In the genomic region with DNA sequence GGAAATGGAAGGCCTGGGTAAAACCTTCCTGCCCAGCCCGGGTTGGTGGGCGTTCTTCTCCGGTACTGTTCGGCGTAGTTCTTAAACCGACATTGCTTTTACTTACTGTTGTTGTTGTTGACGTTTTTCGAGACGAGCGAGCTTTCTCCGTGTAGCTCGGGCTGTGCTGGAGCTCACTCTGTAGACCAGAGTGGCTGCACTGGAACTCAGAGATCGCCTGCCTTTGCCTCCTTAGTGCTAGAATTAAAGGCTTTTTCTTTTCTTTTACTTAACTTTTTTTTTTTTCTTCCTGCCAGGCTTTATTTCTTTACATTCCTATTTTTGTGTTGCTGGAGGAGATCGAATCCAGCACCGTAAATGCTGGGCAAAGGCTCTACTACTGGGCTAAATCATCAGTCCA, we compare ENCODE assay signal across 8 mouse cellular contexts. TPM values are rescaled to one million over a fixed set of nuclear protein-coding genes. Genes with fewer than 3 reads are reported as not detected.
DNase-seq lines count a peak whose midpoint lies in the region; ATAC-seq and TF ChIP-seq lines count a peak whose summit lies in the region.

No protein-coding gene starts in this region.

- intact Hi-C loops in heart, postnatal 10 days (cut with DNase I) = no loop called here

- no peak for DNase-seq in heart, embryonic 10.5 days (ENCODE audit: low spot score)
- no peak for DNase-seq in heart, postnatal 10 days
- DNase-seq in CH12.LX (ENCODE audit: extremely low read depth) = no peak
- no peak for DNase-seq in cerebellum, adult 8-10 months
- no peak for DNase-seq in retina, postnatal 1 day

- H3K9ac ChIP-seq in CH12.LX (ENCODE audit: insufficient read depth, low read depth) = peak overlapping the region; percentile 84
- peak overlapping the region; percentile 88 for H3K9ac ChIP-seq in forebrain, embryonic 15.5 days (replicated peaks)
- peak overlapping the region; percentile 90 for H3K9ac ChIP-seq in liver, embryonic 15.5 days

- H3K27me3 ChIP-seq in heart, embryonic 10.5 days (ENCODE audit: insufficient read depth, poor library complexity, severe bottlenecking) = no peaks in the 10 kb centered on the region
- H3K27me3 ChIP-seq in CH12.LX (replicated peaks) = no peaks in the 10 kb centered on the region
- H3K27me3 ChIP-seq in forebrain, embryonic 15.5 days = no peaks in the 10 kb centered on the region
- H3K27me3 ChIP-seq in liver, embryonic 15.5 days = no peaks in the 10 kb centered on the region

- no peak for TF ChIP-seq RAD21 in CH12.LX (IDR thresholded peaks at IDR 0.05; ENCODE audit: low read depth, low read length)

- TF ChIP-seq POLR2A in CH12.LX (IDR thresholded peaks at IDR 0.05; ENCODE audit: low read depth, low read length) = no peak

- no peak for TF ChIP-seq CTCF in CH12.LX (conservative IDR thresholded peaks at IDR 0.05 in 1 of 2, IDR thresholded peaks at IDR 0.05 in 1 of 2; ENCODE audit: low read depth in 2 of 2, low read length in 2 of 2)

- H3K27ac ChIP-seq in heart, embryonic 10.5 days = peak overlapping the region; percentile 98
- H3K27ac ChIP-seq in CH12.LX (ENCODE audit: insufficient read depth, low read depth) = peak overlapping the region; percentile 85
- H3K27ac ChIP-seq in forebrain, embryonic 15.5 days (replicated peaks) = peak overlapping the region; percentile 98
- peak overlapping the region; percentile 99 for H3K27ac ChIP-seq in liver, embryonic 15.5 days (replicated peaks)

- peaks cover 48% of the 10 kb centered on the region for H3K79me2 ChIP-seq in CH12.LX (replicated peaks; ENCODE audit: control insufficient read depth, extremely low read depth, insufficient read depth, poor library complexity, severe bottlenecking)

- dilution Hi-C loops in CH12.LX (cut with MboI; ENCODE audit: extremely low pct_ligation_motif_present, extremely low pct_unique_long_range_greater_than_20kb, low sequenced_read_pairs) = no loop called here

- WGBS in heart, embryonic 10.5 days = 5% methylated on average over 15 of the region's 15 CpGs
- WGBS in forebrain, embryonic 15.5 days = 6% methylated on average over 15 of the region's 15 CpGs
- 2% methylated on average over 15 of the region's 15 CpGs for WGBS in liver, embryonic 15.5 days (ENCODE audit: insufficient replicate concordance)

- in situ Hi-C loops in CH12.LX (cut with MboI; ENCODE audit: low pct_ligation_motif_present, low pct_unique_long_range_greater_than_20kb, low sequenced_read_pairs) = no loop called here

- peak overlapping the region; percentile 88 for H3K4me3 ChIP-seq in heart, embryonic 10.5 days
- peak overlapping the region; percentile 81 to 99 (median 89) for H3K4me3 ChIP-seq in CH12.LX (replicated peaks in 1 of 3; ENCODE audit: low read depth in 2 of 3, low read length in 2 of 3, poor library complexity in 1 of 3)
- peak overlapping the region; percentile 97 for H3K4me3 ChIP-seq in forebrain, embryonic 15.5 days
- peak overlapping the region; percentile 98 for H3K4me3 ChIP-seq in liver, embryonic 15.5 days (replicated peaks)

- 0 out of 2 replicates have a peak, but pooled peaks have one; percentile 0 for ATAC-seq in forebrain, embryonic 15.5 days (replicated peaks)
- no peak for ATAC-seq in liver, embryonic 15.5 days (ENCODE audit: insufficient read depth)
- ATAC-seq in granulocyte monocyte progenitor cell, adult 5-6 weeks (replicated peaks; ENCODE audit: poor library complexity, severe bottlenecking) = no peak

- peak overlapping the region; percentile 69 for H3K4me2 ChIP-seq in CH12.LX (ENCODE audit: insufficient read depth, low read depth, poor library complexity, severe bottlenecking)
- H3K4me2 ChIP-seq in forebrain, embryonic 15.5 days (replicated peaks) = peak overlapping the region; percentile 71
- peak overlapping the region; percentile 75 for H3K4me2 ChIP-seq in liver, embryonic 15.5 days

- peaks cover 36% of the 10 kb centered on the region for H3K36me3 ChIP-seq in heart, embryonic 10.5 days
- H3K36me3 ChIP-seq in CH12.LX (replicated peaks in 1 of 2; ENCODE audit: control insufficient read depth in 1 of 2, insufficient read depth in 1 of 2, low read length in 1 of 2) = peaks cover 24 to 50% of the 10 kb centered on the region in 2 experiments
- H3K36me3 ChIP-seq in forebrain, embryonic 15.5 days = peaks cover 23% of the 10 kb centered on the region
- H3K36me3 ChIP-seq in liver, embryonic 15.5 days (replicated peaks) = peaks cover 28% of the 10 kb centered on the region

- peaks cover 23% of the 10 kb centered on the region for H3K4me1 ChIP-seq in heart, embryonic 10.5 days
- H3K4me1 ChIP-seq in CH12.LX (ENCODE audit: control insufficient read depth in 1 of 2, insufficient read depth in 2 of 2) = peaks cover 11 to 41% of the 10 kb centered on the region in 2 experiments
- peaks cover 30% of the 10 kb centered on the region for H3K4me1 ChIP-seq in forebrain, embryonic 15.5 days
- peaks cover 60% of the 10 kb centered on the region for H3K4me1 ChIP-seq in liver, embryonic 15.5 days (replicated peaks)

- TF ChIP-seq EP300 in CH12.LX (IDR thresholded peaks at IDR 0.05; ENCODE audit: low read length) = no peak

- H3K9me3 ChIP-seq in heart, embryonic 10.5 days = no peaks in the 10 kb centered on the region
- H3K9me3 ChIP-seq in CH12.LX (replicated peaks; ENCODE audit: low read length) = peaks cover 4% of the 10 kb centered on the region
- no peaks in the 10 kb centered on the region for H3K9me3 ChIP-seq in forebrain, embryonic 15.5 days
- no peaks in the 10 kb centered on the region for H3K9me3 ChIP-seq in liver, embryonic 15.5 days (replicated peaks)

TF ChIP-seq in CH12.LX, 34 proteins besides CTCF, POLR2A, EP300 and RAD21:
- no peak for TF ChIP-seq NELFE (IDR thresholded peaks at IDR 0.05; ENCODE audit: low read depth, low read length)
- no peak for TF ChIP-seq PAX5 (IDR thresholded peaks at IDR 0.05; ENCODE audit: low read length)
- TF ChIP-seq MAX (IDR thresholded peaks at IDR 0.05; ENCODE audit: low read length) = no peak

RNA-seq across cellular contexts. Expression of a gene that starts 0.9 kb away (rescaled TPM):
- 139 and 148 TPM in 2 replicates for polyA plus RNA-seq in heart, embryonic 10.5 days (2016; fragmentation: Nextera tagmentation; extraction: Ambion mirVana)
- total RNA-seq in heart, postnatal 10 days (2021) = 100 to 1,000 TPM; 105 to 108 TPM
- 193 and 211 TPM in 2 replicates for total RNA-seq in CH12.LX (2012; rRNA removed)
- total RNA-seq in CH12.LX (2014; rRNA removed) = 210 and 227 TPM in 2 replicates
- polyA plus RNA-seq in CH12.LX (2012; ENCODE audit: insufficient read length, low read depth) = 167 and 193 TPM in 2 replicates
- polyA plus RNA-seq in forebrain, embryonic 15.5 days (2015; fragmentation: Nextera tagmentation; extraction: Ambion mirVana) = 114 and 117 TPM in 2 replicates
- polyA plus RNA-seq in liver, embryonic 15.5 days (2015; fragmentation: Nextera tagmentation; extraction: Ambion mirVana) = 77.0 and 81.4 TPM in 2 replicates
- total RNA-seq in granulocyte monocyte progenitor cell, adult 5-6 weeks (2014; fragmentation: Nextera tagmentation) = 62.0 and 73.4 TPM in 2 replicates
- total RNA-seq in granulocyte monocyte progenitor cell, adult 5-6 weeks (2017) = 174 and 182 TPM in 2 replicates

RNA-seq across cellular contexts. Expression of a gene that starts 1.2 kb away (rescaled TPM):
- polyA plus RNA-seq in heart, embryonic 10.5 days (2016; fragmentation: Nextera tagmentation; extraction: Ambion mirVana) = 10.7 and 12.9 TPM in 2 replicates
- total RNA-seq in heart, postnatal 10 days (2021) = 1 to 10 TPM; 3.4 to 3.7 TPM
- total RNA-seq in CH12.LX (2012; rRNA removed) (10.1 and 11.3 TPM in 2 replicates), CH12.LX (2014; rRNA removed) (8.6 and 9.9 TPM in 2 replicates)
- 3.1 and 3.4 TPM in 2 replicates for polyA plus RNA-seq in CH12.LX (2012; ENCODE audit: insufficient read length, low read depth)
- polyA plus RNA-seq in forebrain, embryonic 15.5 days (2015; fragmentation: Nextera tagmentation; extraction: Ambion mirVana) = 27.8 and 30.2 TPM in 2 replicates
- 4.4 and 4.6 TPM in 2 replicates for polyA plus RNA-seq in liver, embryonic 15.5 days (2015; fragmentation: Nextera tagmentation; extraction: Ambion mirVana)
- total RNA-seq in granulocyte monocyte progenitor cell, adult 5-6 weeks (2014; fragmentation: Nextera tagmentation) = 6.4 and 6.6 TPM in 2 replicates
- 10.3 and 10.7 TPM in 2 replicates for total RNA-seq in granulocyte monocyte progenitor cell, adult 5-6 weeks (2017)

RNA-seq across cellular contexts. Expression of a gene that starts 20.0 kb away (rescaled TPM):
- 0.28 and 1.0 TPM in 2 replicates for polyA plus RNA-seq in heart, embryonic 10.5 days (2016; fragmentation: Nextera tagmentation; extraction: Ambion mirVana)
- total RNA-seq in heart, postnatal 10 days (2021) = under 1 TPM; 0.62 to 0.93 TPM
- 21.7 and 28.2 TPM in 2 replicates for total RNA-seq in CH12.LX (2012; rRNA removed)
- 73.5 and 86.1 TPM in 2 replicates for total RNA-seq in CH12.LX (2014; rRNA removed)
- polyA plus RNA-seq in CH12.LX (2012; ENCODE audit: insufficient read length, low read depth) = 63.8 and 81.1 TPM in 2 replicates
- polyA plus RNA-seq in forebrain, embryonic 15.5 days (2015; fragmentation: Nextera tagmentation; extraction: Ambion mirVana) = 0.83 and 0.95 TPM in 2 replicates
- polyA plus RNA-seq in liver, embryonic 15.5 days (2015; fragmentation: Nextera tagmentation; extraction: Ambion mirVana) = 0.23 and 0.51 TPM in 2 replicates
- total RNA-seq in granulocyte monocyte progenitor cell, adult 5-6 weeks (2014; fragmentation: Nextera tagmentation) = 2.2 TPM in 1 of 2 replicates, not detected in the other
- 1.1 TPM in 1 of 2 replicates, not detected in the other for total RNA-seq in granulocyte monocyte progenitor cell, adult 5-6 weeks (2017)

RNA-seq across cellular contexts. Expression of a gene that starts 31.5 kb away (rescaled TPM):
- 26.2 and 27.0 TPM in 2 replicates for polyA plus RNA-seq in heart, embryonic 10.5 days (2016; fragmentation: Nextera tagmentation; extraction: Ambion mirVana)
- total RNA-seq in heart, postnatal 10 days (2021) = 10 to 100 TPM; 17.8 to 24.8 TPM
- total RNA-seq in CH12.LX (2012; rRNA removed) (21.0 and 21.1 TPM in 2 replicates), CH12.LX (2014; rRNA removed) (24.5 and 25.3 TPM in 2 replicates)
- 25.0 and 27.6 TPM in 2 replicates for polyA plus RNA-seq in CH12.LX (2012; ENCODE audit: insufficient read length, low read depth)
- polyA plus RNA-seq in forebrain, embryonic 15.5 days (2015; fragmentation: Nextera tagmentation; extraction: Ambion mirVana) = 7.4 and 9.0 TPM in 2 replicates
- 76.3 and 81.9 TPM in 2 replicates for polyA plus RNA-seq in liver, embryonic 15.5 days (2015; fragmentation: Nextera tagmentation; extraction: Ambion mirVana)
- 15.4 and 32.2 TPM in 2 replicates for total RNA-seq in granulocyte monocyte progenitor cell, adult 5-6 weeks (2014; fragmentation: Nextera tagmentation)
- total RNA-seq in granulocyte monocyte progenitor cell, adult 5-6 weeks (2017) = 10.6 and 11.0 TPM in 2 replicates

RNA-seq across cellular contexts. Expression of a gene that starts 32.4 kb away (rescaled TPM):
- 1.4 and 1.7 TPM in 2 replicates for polyA plus RNA-seq in heart, embryonic 10.5 days (2016; fragmentation: Nextera tagmentation; extraction: Ambion mirVana)
- under 1 TPM in 1 of 2 experiments, not detected in 1; 0.29 TPM for total RNA-seq in heart, postnatal 10 days (2021)
- 52.1 and 76.1 TPM in 2 replicates for total RNA-seq in CH12.LX (2012; rRNA removed)
- 48.8 and 50.7 TPM in 2 replicates for total RNA-seq in CH12.LX (2014; rRNA removed)
- 38.8 and 48.4 TPM in 2 replicates for polyA plus RNA-seq in CH12.LX (2012; ENCODE audit: insufficient read length, low read depth)
- polyA plus RNA-seq in forebrain, embryonic 15.5 days (2015; fragmentation: Nextera tagmentation; extraction: Ambion mirVana) = 0.66 and 1.5 TPM in 2 replicates
- 0.66 and 0.73 TPM in 2 replicates for polyA plus RNA-seq in liver, embryonic 15.5 days (2015; fragmentation: Nextera tagmentation; extraction: Ambion mirVana)
- total RNA-seq in granulocyte monocyte progenitor cell, adult 5-6 weeks (2014; fragmentation: Nextera tagmentation) = 0.99 and 4.6 TPM in 2 replicates
- total RNA-seq in granulocyte monocyte progenitor cell, adult 5-6 weeks (2017) = 1.9 and 4.6 TPM in 2 replicates

Comparison
In these comparisons a context has a peak if more than half of its experiments do, and no peak if none do; other contexts are left out.
1. RNA of a gene that starts 20.0 kb away (polyA plus RNA-seq): 63.8 to 81.1 TPM in CH12.LX; 0.28 to 1.0 TPM in heart, embryonic 10.5 days, 0.83 to 0.95 TPM in forebrain, embryonic 15.5 days and 0.23 to 0.51 TPM in liver, embryonic 15.5 days; every median in the first group is over 10 times any median in the second.
2. Peak in every context shown above with its lines, with median percentiles within 50 percentile points of each other: H3K27ac ChIP-seq, H3K4me3 ChIP-seq, H3K4me2 ChIP-seq and H3K9ac ChIP-seq.